Mouse (Mus musculus): ENCODE data around the gene Akna. TPM values are rescaled to one million over a fixed set of nuclear protein-coding genes. Genes with fewer than 3 reads are reported as not detected.

Gene Akna
- polyA plus RNA-seq, 1 experiment from 2014 or later, result 8.8 TPM

DNA sequence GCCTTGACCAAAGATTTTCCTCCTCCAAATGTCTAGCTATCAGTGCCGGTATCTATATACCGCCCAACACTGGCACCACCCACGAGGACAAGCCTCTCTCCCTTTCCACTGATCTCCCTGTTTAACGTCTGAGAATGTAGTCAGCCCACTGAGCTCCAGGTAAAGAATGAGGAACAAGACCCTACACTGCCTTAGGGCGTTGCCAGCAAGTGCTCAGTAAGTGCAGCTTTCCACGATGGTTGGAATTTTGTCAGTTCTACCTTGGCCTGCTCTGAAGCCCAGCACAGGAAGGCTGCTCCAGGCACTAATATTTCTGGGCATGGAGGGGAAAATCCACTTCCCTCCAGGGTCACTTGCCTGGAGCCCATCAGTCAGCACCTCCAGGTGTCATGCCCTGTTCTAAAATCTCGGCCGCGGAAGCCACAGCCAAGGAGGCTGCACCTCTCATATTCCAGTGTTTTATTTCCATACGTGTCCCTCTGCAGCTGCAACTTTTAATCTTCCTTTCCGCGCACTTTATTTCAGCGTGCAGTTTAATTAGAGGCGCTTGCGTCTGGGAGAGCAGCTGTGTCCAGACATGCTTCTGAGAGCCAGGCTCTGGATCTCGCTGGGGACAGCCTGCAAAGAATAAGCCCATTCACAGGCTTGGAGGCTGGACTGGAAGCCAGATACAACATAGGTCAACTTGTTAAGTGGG is 34.1 kb upstream of the Akna start:
- Histone ChIP-seq H3K9ac (ENCODE audit: low read depth, low read length) (no peak overlapping the region), H3K36me3 (ENCODE audit: control insufficient read depth, insufficient read depth, low read length) (no peaks in the 10 kb centered on the region), H3K4me2 (no peak overlapping the region), H3K27me3 (replicated peaks; ENCODE audit: control insufficient read depth, insufficient read depth, low read length) (no peaks in the 10 kb centered on the region), H3K4me1 (replicated peaks; ENCODE audit: control insufficient read depth, insufficient read depth, low read length) (no peaks in the 10 kb centered on the region), H3K4me3 (ENCODE audit: low read depth, low read length) (no peak overlapping the region), H3K9me3 (ENCODE audit: control insufficient read depth, low read length) (no peaks in the 10 kb centered on the region), H3K27ac (ENCODE audit: low read depth, low read length) (no peak overlapping the region; the same call in 1 of the 2 replicates)
- no peak for ATAC-seq (replicated peaks; ENCODE audit: low FRiP score)
- 70% methylated on average over 16 of the region's 16 CpGs for WGBS
- no peak for DNase-seq (ENCODE audit: low spot score)

DNA sequence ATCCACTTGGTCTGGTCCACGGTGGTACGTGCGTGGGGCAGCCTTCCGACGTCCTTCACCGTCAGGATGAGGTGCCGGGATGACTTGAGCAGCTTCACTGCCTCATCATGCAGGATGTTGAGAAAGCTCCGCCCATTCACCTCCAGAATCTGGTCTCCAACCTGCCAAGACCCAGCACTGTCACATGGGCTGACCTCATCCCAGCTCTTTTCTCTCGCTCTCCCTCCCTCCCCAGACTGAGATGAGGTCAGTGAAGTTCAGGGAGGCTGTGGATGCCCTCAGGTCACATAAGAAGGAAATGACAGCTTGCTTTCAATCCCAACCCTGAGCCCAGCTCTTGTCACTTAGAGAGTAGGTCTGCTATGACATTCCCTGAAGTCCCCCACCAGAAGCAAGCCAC is 32.2 kb upstream of the Akna start:
- 75% methylated on average over 9 of the region's 9 CpGs for WGBS

DNA sequence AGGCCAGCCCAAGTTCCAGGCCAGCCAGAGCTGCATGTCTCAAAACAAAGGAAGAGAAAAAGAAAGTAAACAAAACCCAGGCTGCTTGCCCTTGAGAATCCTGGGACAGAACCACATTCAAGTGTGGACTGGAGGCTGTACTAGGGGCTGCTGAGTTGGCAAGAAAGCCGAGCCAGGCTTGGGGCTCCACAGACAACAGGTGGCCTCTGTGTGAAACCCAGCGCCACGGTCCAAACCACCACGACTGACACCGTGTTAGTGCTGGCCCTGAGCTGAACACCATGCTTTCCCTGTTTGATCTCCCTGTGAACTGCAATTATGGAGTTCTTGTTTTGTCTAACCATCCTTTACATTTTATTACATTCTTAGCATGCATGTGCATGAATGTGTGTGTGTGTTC is 27.9 kb upstream of the Akna start:
- no peak overlapping the region for H3K4me3 ChIP-seq (ENCODE audit: low read depth, low read length)
- no peak overlapping the region for H3K4me2 ChIP-seq
- DNase-seq (ENCODE audit: low spot score) (no peak), ATAC-seq (replicated peaks; ENCODE audit: low FRiP score) (no peak)
- WGBS, result 75% methylated on average over 5 of the region's 5 CpGs
- H3K9me3 ChIP-seq (ENCODE audit: control insufficient read depth, low read length), result no peaks in the 10 kb centered on the region
- H3K27ac ChIP-seq (ENCODE audit: low read depth, low read length), result no peak overlapping the region
- H3K4me1 ChIP-seq (replicated peaks; ENCODE audit: control insufficient read depth, insufficient read depth, low read length), result no peaks in the 10 kb centered on the region
- no peaks in the 10 kb centered on the region for H3K27me3 ChIP-seq (replicated peaks; ENCODE audit: control insufficient read depth, insufficient read depth, low read length)
- no peaks in the 10 kb centered on the region for H3K36me3 ChIP-seq (ENCODE audit: control insufficient read depth, insufficient read depth, low read length)
- no peak overlapping the region for H3K9ac ChIP-seq (ENCODE audit: low read depth, low read length)

More for the DNA sequence above, 32.2 kb upstream of the Akna start:
- Histone ChIP-seq H3K36me3 (ENCODE audit: control insufficient read depth, insufficient read depth, low read length) (no peaks in the 10 kb centered on the region), H3K27ac (ENCODE audit: low read depth, low read length) (no peak overlapping the region), H3K4me1 (replicated peaks; ENCODE audit: control insufficient read depth, insufficient read depth, low read length) (no peaks in the 10 kb centered on the region), H3K9ac (ENCODE audit: low read depth, low read length) (no peak overlapping the region), H3K4me3 (ENCODE audit: low read depth, low read length) (no peak overlapping the region), H3K9me3 (ENCODE audit: control insufficient read depth, low read length) (no peaks in the 10 kb centered on the region), H3K4me2 (no peak overlapping the region), H3K27me3 (replicated peaks; ENCODE audit: control insufficient read depth, insufficient read depth, low read length) (no peaks in the 10 kb centered on the region)
- ATAC-seq (replicated peaks; ENCODE audit: low FRiP score) (no peak), DNase-seq (ENCODE audit: low spot score) (no peak)

DNA sequence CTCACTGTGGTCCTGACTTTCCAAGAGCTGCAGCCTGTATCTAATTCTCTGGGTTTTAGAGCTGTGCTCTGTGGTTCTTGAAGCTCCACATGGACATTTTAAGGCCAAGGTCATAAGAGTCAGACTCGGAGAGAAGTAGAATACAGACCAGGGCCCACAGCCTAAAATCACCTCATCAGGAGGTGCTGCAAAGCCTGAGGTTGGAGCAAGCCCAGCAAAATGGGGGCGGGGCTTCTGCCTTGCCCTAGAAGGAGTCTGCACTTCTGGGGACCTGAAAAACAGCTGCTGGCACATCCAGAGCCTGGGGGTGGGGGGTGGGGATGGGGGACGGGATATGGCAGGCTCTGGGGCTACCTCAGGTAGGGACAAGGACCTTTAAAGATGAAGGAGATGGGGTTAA is 27.2 kb upstream of the Akna start:
- no peak overlapping the region for H3K9ac ChIP-seq (ENCODE audit: low read depth, low read length)
- 52% methylated on average over 3 of the region's 3 CpGs for WGBS
- DNase-seq (ENCODE audit: low spot score) (no peak), ATAC-seq (replicated peaks; ENCODE audit: low FRiP score) (no peak)
- no peaks in the 10 kb centered on the region for H3K27me3 ChIP-seq (replicated peaks; ENCODE audit: control insufficient read depth, insufficient read depth, low read length)
- no peaks in the 10 kb centered on the region for H3K36me3 ChIP-seq (ENCODE audit: control insufficient read depth, insufficient read depth, low read length)
- no peak overlapping the region for H3K4me2 ChIP-seq
- H3K27ac ChIP-seq (ENCODE audit: low read depth, low read length), result no peak overlapping the region
- no peaks in the 10 kb centered on the region for H3K9me3 ChIP-seq (ENCODE audit: control insufficient read depth, low read length)
- H3K4me1 ChIP-seq (replicated peaks; ENCODE audit: control insufficient read depth, insufficient read depth, low read length), result no peaks in the 10 kb centered on the region
- no peak overlapping the region for H3K4me3 ChIP-seq (ENCODE audit: low read depth, low read length)

DNA sequence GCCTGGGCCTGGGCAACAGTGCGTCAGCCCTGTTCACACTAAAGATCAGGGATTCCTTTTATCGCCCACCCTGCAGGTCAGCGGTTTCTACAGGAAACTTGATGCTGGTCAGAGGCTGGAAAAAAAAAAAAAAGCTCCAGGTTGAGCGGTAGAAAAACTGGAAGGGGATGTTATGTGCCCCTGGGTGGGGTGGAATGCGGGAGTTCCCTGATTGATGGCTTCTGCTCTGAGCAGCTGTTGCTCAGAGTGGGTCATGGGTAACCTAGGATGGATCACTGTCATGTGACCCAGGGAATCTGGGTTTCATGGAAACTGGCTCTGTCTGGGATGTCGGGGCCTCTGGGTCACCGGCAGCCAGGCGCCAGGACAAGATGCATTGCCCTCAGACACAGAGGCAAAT is 23.2 kb upstream of the Akna start:
- Histone ChIP-seq H3K4me3 (ENCODE audit: low read depth, low read length) (no peak overlapping the region), H3K4me2 (no peak overlapping the region), H3K4me1 (replicated peaks; ENCODE audit: control insufficient read depth, insufficient read depth, low read length) (no peaks in the 10 kb centered on the region), H3K9ac (ENCODE audit: low read depth, low read length) (no peak overlapping the region), H3K36me3 (ENCODE audit: control insufficient read depth, insufficient read depth, low read length) (no peaks in the 10 kb centered on the region), H3K27ac (ENCODE audit: low read depth, low read length) (no peak overlapping the region), H3K27me3 (replicated peaks; ENCODE audit: control insufficient read depth, insufficient read depth, low read length) (no peaks in the 10 kb centered on the region), H3K9me3 (ENCODE audit: control insufficient read depth, low read length) (no peaks in the 10 kb centered on the region)
- DNase-seq (ENCODE audit: low spot score) (no peak), ATAC-seq (replicated peaks; ENCODE audit: low FRiP score) (no peak)
- WGBS, result 57% methylated on average over 8 of the region's 8 CpGs

DNA sequence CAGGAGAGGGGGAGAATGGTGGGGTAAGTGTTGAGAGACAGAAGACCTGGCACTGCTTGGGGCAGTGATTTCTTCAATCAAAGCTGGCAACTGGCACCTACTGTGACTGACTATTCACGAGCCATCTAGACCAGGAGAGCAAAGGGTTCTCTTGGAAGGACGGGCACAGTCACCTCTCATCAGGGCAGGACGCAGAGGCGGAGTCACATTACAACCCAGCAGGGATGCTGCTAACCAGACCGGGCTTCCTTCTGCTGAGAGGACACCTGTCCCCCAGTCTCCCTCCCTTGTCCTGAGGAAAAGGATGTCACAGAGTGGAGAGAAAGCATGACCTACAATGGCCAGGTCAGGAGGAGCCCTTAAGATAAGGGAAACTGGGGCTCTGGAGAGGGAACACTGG is 20.7 kb upstream of the Akna start:
- WGBS, result 26% methylated on average over 5 of the region's 5 CpGs
- H3K4me1 ChIP-seq (replicated peaks; ENCODE audit: control insufficient read depth, insufficient read depth, low read length), result no peaks in the 10 kb centered on the region
- H3K4me2 ChIP-seq, result no peak overlapping the region

DNA sequence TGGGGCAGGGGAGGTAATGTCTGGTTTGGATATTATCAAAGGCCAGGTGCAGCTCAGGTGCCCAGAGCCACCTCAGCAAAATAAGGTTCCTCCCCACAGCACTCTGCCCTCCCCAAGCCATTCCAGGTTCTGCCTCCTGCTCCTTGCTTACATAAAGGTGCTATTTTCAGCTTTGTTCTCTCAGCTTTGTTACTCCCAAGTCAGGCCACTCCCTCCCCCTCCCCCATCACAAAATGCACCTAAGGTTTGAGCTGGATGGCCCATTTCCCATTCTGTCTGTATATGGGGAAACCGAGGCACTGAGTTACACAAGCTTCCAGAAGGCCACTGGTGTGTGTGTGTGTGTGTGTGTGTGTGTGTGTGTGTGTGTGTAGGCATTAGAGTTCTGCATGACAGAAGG is 20.1 kb upstream of the Akna start:
- Histone ChIP-seq H3K36me3 (ENCODE audit: control insufficient read depth, insufficient read depth, low read length) (no peaks in the 10 kb centered on the region), H3K4me1 (replicated peaks; ENCODE audit: control insufficient read depth, insufficient read depth, low read length) (no peaks in the 10 kb centered on the region), H3K27ac (ENCODE audit: low read depth, low read length) (no peak overlapping the region), H3K27me3 (replicated peaks; ENCODE audit: control insufficient read depth, insufficient read depth, low read length) (no peaks in the 10 kb centered on the region), H3K9ac (ENCODE audit: low read depth, low read length) (no peak overlapping the region), H3K9me3 (ENCODE audit: control insufficient read depth, low read length) (no peaks in the 10 kb centered on the region), H3K4me3 (ENCODE audit: low read depth, low read length) (no peak overlapping the region), H3K4me2 (no peak overlapping the region)
- no peak for ATAC-seq (replicated peaks; ENCODE audit: low FRiP score)
- no peak for DNase-seq (ENCODE audit: low spot score)
- 44% methylated on average over 1 of the region's 1 CpGs for WGBS

More for the DNA sequence above, 20.7 kb upstream of the Akna start:
- Histone ChIP-seq H3K27ac (ENCODE audit: low read depth, low read length) (no peak overlapping the region), H3K36me3 (ENCODE audit: control insufficient read depth, insufficient read depth, low read length) (no peaks in the 10 kb centered on the region), H3K27me3 (replicated peaks; ENCODE audit: control insufficient read depth, insufficient read depth, low read length) (no peaks in the 10 kb centered on the region), H3K9ac (ENCODE audit: low read depth, low read length) (no peak overlapping the region), H3K4me3 (ENCODE audit: low read depth, low read length) (no peak overlapping the region), H3K9me3 (ENCODE audit: control insufficient read depth, low read length) (no peaks in the 10 kb centered on the region)
- DNase-seq (ENCODE audit: low spot score) (no peak), ATAC-seq (replicated peaks; ENCODE audit: low FRiP score) (no peak)

DNA sequence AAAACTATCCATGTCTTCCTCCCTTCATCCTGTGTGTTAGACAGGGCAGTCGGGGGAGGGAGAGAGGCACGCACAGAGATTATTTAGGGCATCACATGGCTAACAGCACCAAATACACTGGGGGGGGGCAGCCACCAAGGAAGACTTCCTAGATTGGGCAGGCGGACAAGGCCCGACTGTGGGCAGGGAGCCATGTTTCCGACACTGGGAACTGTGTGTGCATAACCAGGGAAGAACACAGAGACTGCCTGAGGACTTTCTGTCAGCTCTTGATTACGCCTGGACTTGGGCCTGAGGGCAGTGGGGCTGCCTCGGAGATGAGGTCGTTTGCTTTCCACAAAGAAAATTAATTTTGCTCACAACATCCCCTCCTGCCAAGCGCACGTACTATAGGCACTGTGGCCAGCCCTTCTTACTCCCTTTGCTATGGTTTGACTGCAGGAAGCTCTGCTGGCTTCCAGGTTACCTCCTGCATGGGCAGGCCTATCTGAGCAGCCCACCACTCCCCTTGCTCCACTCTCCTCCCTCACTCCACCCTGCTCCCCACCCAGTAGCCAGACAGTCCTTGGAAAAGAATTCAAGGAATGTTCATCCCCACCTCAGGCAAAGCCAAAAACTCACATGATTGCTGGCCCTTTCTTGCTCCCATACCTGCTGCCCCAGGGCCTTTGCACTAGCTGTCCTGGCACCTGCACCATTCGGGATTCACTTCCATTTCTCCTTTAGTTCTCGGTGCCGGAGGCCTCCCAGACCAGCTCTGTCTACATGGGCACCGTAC is 17.2 kb upstream of the Akna start:
- ATAC-seq (replicated peaks; ENCODE audit: low FRiP score) (no peak), DNase-seq (ENCODE audit: low spot score) (no peak)
- Histone ChIP-seq H3K4me2 (no peak overlapping the region), H3K4me1 (replicated peaks; ENCODE audit: control insufficient read depth, insufficient read depth, low read length) (no peaks in the 10 kb centered on the region), H3K4me3 (ENCODE audit: low read depth, low read length) (no peak overlapping the region), H3K9ac (ENCODE audit: low read depth, low read length) (no peak overlapping the region), H3K27me3 (replicated peaks; ENCODE audit: control insufficient read depth, insufficient read depth, low read length) (no peaks in the 10 kb centered on the region), H3K9me3 (ENCODE audit: control insufficient read depth, low read length) (no peaks in the 10 kb centered on the region), H3K36me3 (ENCODE audit: control insufficient read depth, insufficient read depth, low read length) (no peaks in the 10 kb centered on the region), H3K27ac (ENCODE audit: low read depth, low read length) (no peak overlapping the region)
- WGBS, result 74% methylated on average over 14 of the region's 14 CpGs

DNA sequence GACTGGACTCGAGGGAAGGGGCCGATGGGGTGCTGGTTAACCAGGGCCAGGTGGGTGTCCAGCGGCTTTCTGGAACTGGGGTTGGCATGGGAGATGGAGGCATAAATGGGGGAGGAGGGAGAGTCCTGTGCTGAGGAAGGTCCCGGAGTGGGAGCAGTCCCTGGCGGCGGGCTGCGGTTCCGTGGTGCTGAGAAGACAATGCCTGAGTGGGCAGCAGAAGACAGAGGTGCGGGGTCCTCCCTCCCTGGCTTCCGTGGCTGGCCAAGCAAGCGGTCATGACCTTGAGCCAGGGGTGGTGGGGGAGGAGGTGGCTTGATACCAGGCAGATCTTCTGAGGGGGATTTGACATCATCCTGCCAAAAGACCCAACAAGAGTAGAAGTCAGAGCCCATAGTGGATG is 15.1 kb upstream of the Akna start:
- ATAC-seq (replicated peaks; ENCODE audit: low FRiP score), result no peak

More for the DNA sequence above, 15.1 kb upstream of the Akna start:
- no peak for DNase-seq (ENCODE audit: low spot score)
- WGBS, result 65% methylated on average over 11 of the region's 11 CpGs
- H3K9ac ChIP-seq (ENCODE audit: low read depth, low read length), result no peak overlapping the region
- H3K27me3 ChIP-seq (replicated peaks; ENCODE audit: control insufficient read depth, insufficient read depth, low read length), result no peaks in the 10 kb centered on the region
- no peaks in the 10 kb centered on the region for H3K4me1 ChIP-seq (replicated peaks; ENCODE audit: control insufficient read depth, insufficient read depth, low read length)
- no peak overlapping the region for H3K4me3 ChIP-seq (ENCODE audit: low read depth, low read length)
- no peak overlapping the region for H3K4me2 ChIP-seq
- no peak overlapping the region for H3K27ac ChIP-seq (ENCODE audit: low read depth, low read length)
- no peaks in the 10 kb centered on the region for H3K36me3 ChIP-seq (ENCODE audit: control insufficient read depth, insufficient read depth, low read length)
- no peaks in the 10 kb centered on the region for H3K9me3 ChIP-seq (ENCODE audit: control insufficient read depth, low read length)
